Mouse (Mus musculus): ENCODE results near the gene Epha1.

GRCm38 (mm10) chr6:42342171-42342570 is 30.9 kb downstream of the Epha1 start:
- no peak for TF ChIP-seq E2F4 (IDR thresholded peaks at IDR 0.05; ENCODE audit: insufficient read depth)
- no peak for TF ChIP-seq POLR2A (IDR thresholded peaks at IDR 0.05; ENCODE audit: insufficient read length, low read depth)
- no peak for TF ChIP-seq MYOG (IDR thresholded peaks at IDR 0.05; ENCODE audit: control insufficient read depth in 1 of 3, insufficient read depth in 1 of 3, insufficient read length in 2 of 3, low read depth in 2 of 3)
- no peak for TF ChIP-seq USF1 (IDR thresholded peaks at IDR 0.05; ENCODE audit: low read depth)
- no peak for TF ChIP-seq CEBPB (IDR thresholded peaks at IDR 0.05; ENCODE audit: insufficient read depth, poor library complexity, severe bottlenecking)
- no peak for TF ChIP-seq MAX (IDR thresholded peaks at IDR 0.05; ENCODE audit: low read depth)
- no peak for TF ChIP-seq POLR2AphosphoS2 (IDR thresholded peaks at IDR 0.05; ENCODE audit: insufficient read length, low read depth)
- no peak for TF ChIP-seq MYOD1 (IDR thresholded peaks at IDR 0.05; ENCODE audit: control insufficient read depth in 1 of 3, insufficient read length in 2 of 3, low read depth in 2 of 3)
- no peak for TF ChIP-seq TCF12 (IDR thresholded peaks at IDR 0.05; ENCODE audit: insufficient read depth, poor library complexity, severe bottlenecking)
- TF ChIP-seq SRF (IDR thresholded peaks at IDR 0.05; ENCODE audit: control insufficient read depth, insufficient read length, low read depth), result no peak
- TF ChIP-seq REST (IDR thresholded peaks at IDR 0.05; ENCODE audit: insufficient read depth, insufficient read length), result no peak
- no peak for TF ChIP-seq TCF3 (IDR thresholded peaks at IDR 0.05; ENCODE audit: insufficient read length, low read depth)

Measured in myocyte (in vitro differentiated cells).